Mouse (Mus musculus) 416B (cell line): ENCODE results near the gene Fermt3.
"Not testable (repeated sequence)": the region's sequence is repeated elsewhere in the genome, so short reads cannot be mapped to it uniquely, and the experiment has no call there.

Experiments used
- DNase-seq: peaks from one replicate; pipeline ENCODE4 v3.0.0; 2011; ENCODE audit warnings: low read depth

Gene Fermt3

GRCm38 (mm10) chr19:7019191-7019590, at the start of gene Fermt3:
Fermt3 (minus strand) TSS chr19:7019469.
- DNase-seq, result peak; percentile 94

GRCm38 (mm10) chr19:7068136-7068535, 48.9 kb upstream of the Fermt3 start:
- DNase-seq, result peak; percentile 66

- DNase-seq, result no peak
Measured at GRCm38 (mm10) chr19:7067344-7068050, 48.2 kb upstream of the Fermt3 start.

- DNase-seq, result no peak
Measured at GRCm38 (mm10) chr19:7066828-7067342, 47.6 kb upstream of the Fermt3 start.

GRCm38 (mm10) chr19:7066034-7066827, 47.0 kb upstream of the Fermt3 start:
- peak; percentile 87 for DNase-seq

GRCm38 (mm10) chr19:7064571-7064970, 45.3 kb upstream of the Fermt3 start:
- DNase-seq, result peak; percentile 84

GRCm38 (mm10) chr19:7062916-7063315, 43.6 kb upstream of the Fermt3 start:
- no peak for DNase-seq

- no peak for DNase-seq
Measured at GRCm38 (mm10) chr19:7062110-7062509, 42.8 kb upstream of the Fermt3 start.

GRCm38 (mm10) chr19:7058541-7058940, 39.3 kb upstream of the Fermt3 start:
- DNase-seq, result no peak

GRCm38 (mm10) chr19:7057722-7058207, 38.5 kb upstream of the Fermt3 start:
- DNase-seq, result peak; percentile 92

GRCm38 (mm10) chr19:7057126-7057721, 38.0 kb upstream of the Fermt3 start:
- DNase-seq, result no peak

- DNase-seq, result peak; percentile 82
Measured at GRCm38 (mm10) chr19:7056248-7057087, 37.2 kb upstream of the Fermt3 start, which contains the start of gene Macrod1. Macrod1 (plus strand) TSS chr19:7056810.

- peak; percentile 57 for DNase-seq
Measured at GRCm38 (mm10) chr19:7055173-7055572, 35.9 kb upstream of the Fermt3 start.

GRCm38 (mm10) chr19:7054772-7055171, 35.5 kb upstream of the Fermt3 start:
- no peak for DNase-seq

GRCm38 (mm10) chr19:7053382-7053781, 34.1 kb upstream of the Fermt3 start:
- not testable (repeated sequence) for DNase-seq

GRCm38 (mm10) chr19:7044706-7045105, 25.4 kb upstream of the Fermt3 start:
- no peak for DNase-seq

GRCm38 (mm10) chr19:7044279-7044678, 25.0 kb upstream of the Fermt3 start:
- no peak for DNase-seq

GRCm38 (mm10) chr19:7041171-7041570, 21.9 kb upstream of the Fermt3 start:
- DNase-seq, result no peak

GRCm38 (mm10) chr19:7040637-7041130, 21.4 kb upstream of the Fermt3 start:
- DNase-seq, result no peak

GRCm38 (mm10) chr19:7039841-7040636, 20.8 kb upstream of the Fermt3 start, which contains the start of gene Stip1:
Stip1 (minus strand) TSS chr19:7039967.
- peak; percentile 100 for DNase-seq
